Mouse (Mus musculus) thymus, adult 2 months (tissue): Measurements from ENCODE around the gene Itga2. TPM values are rescaled to one million over a fixed set of nuclear protein-coding genes. Genes with fewer than 3 reads are reported as not detected.

Experiments used
- DNase-seq: peaks from one replicate; pipeline ENCODE4 v3.0.0; 2021
- H3K27ac ChIP-seq: fragments of 200-500 bp; 2 replicates; pipeline ENCODE4 v1.5.1; 2012; ENCODE audit warnings: low read length, control low read depth; ENCODE audit not compliant: control insufficient read depth, insufficient read depth
- H3K27me3 ChIP-seq: fragments of 200-500 bp; 2 replicates; pipeline ENCODE4 v1.6.1; 2012; ENCODE audit warnings: mild to moderate bottlenecking, low read length, moderate library complexity, mixed read lengths; ENCODE audit not compliant: control insufficient read depth, insufficient read depth
- H3K36me3 ChIP-seq: fragments of 200-500 bp; 2 replicates; pipeline ENCODE4 v1.6.1; 2012; ENCODE audit warnings: mild to moderate bottlenecking, low read length, moderate library complexity; ENCODE audit not compliant: control insufficient read depth, insufficient read depth
- H3K4me1 ChIP-seq: fragments of 200-500 bp; replicated peaks from 2 replicates; pipeline ENCODE4 v1.6.1; 2012; ENCODE audit warnings: low read length; ENCODE audit not compliant: control insufficient read depth, insufficient read depth
- H3K4me3 ChIP-seq: fragments of 200-500 bp; 2 replicates; pipeline ENCODE4 v1.5.1; 2012; ENCODE audit warnings: mild to moderate bottlenecking, low read length, control low read depth, moderate library complexity; ENCODE audit not compliant: control insufficient read depth, insufficient read depth
- CTCF ChIP-seq: fragments of 200-500 bp; IDR thresholded peaks from 2 replicates; pipeline ENCODE4 v1.5.1; 2012; ENCODE audit warnings: mild to moderate bottlenecking, control low read depth, low read length, moderate library complexity, borderline replicate concordance; ENCODE audit not compliant: control insufficient read depth, poor library complexity, insufficient read depth; ENCODE audit errors: extremely low read depth
- POLR2A ChIP-seq: fragments of 200-500 bp; IDR thresholded peaks from 2 replicates; pipeline ENCODE4 v1.6.1; 2012; ENCODE audit warnings: mild to moderate bottlenecking, low read length, control low read depth, moderate library complexity; ENCODE audit not compliant: control insufficient read depth, poor library complexity, insufficient read depth; ENCODE audit errors: extremely low read depth
- WGBS: fragments of 180-500 bp; shearing (Covaris S2); methylation state at CpG from one replicate; pipeline ENCODE4 v1.1.7; 2018; 5-methylcytosine and 5-hydroxymethylcytosine counted together
- polyA plus RNA-seq: library from polyadenylated mRNA; depleted of rRNA; stranded (reverse); fragments of >200 nt; gene quantifications from 2 replicates; pipeline ENCODE4 v1.2.3, GENCODE M21; 2012

Gene Itga2
- polyA plus RNA-seq, 1 experiment, result 0.13 TPM

DNA sequence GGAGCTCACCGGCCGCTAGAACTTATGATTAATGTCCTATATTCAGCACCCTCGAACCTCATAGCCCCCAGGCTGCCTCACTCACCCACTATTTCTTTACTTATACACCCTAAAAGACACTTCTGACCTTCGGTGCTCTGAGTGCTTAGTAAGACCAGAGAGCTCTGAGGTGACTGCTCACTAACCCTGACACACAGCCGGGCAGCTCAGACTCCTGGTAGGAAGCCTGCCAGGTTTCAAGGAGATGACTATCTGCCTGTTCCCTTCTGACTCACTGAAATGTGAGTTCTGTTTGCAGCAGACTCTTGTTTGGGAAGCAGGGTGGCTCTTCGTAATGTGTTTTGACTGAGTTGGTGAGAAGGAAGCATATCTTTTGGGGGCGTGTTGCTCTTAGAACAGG is 1.6 kb upstream of the Itga2 start:
- TF ChIP-seq POLR2A (no peak), CTCF (no peak)
- H3K36me3 ChIP-seq, result no peaks in the 10 kb centered on the region
- H3K4me1 ChIP-seq, result peaks cover 9% of the 10 kb centered on the region
- H3K27ac ChIP-seq, result no peak overlapping the region
- no peak for DNase-seq
- H3K27me3 ChIP-seq, result no peaks in the 10 kb centered on the region
- WGBS, result 81% methylated on average over 7 of the region's 7 CpGs
- H3K4me3 ChIP-seq, result no peak overlapping the region

DNA sequence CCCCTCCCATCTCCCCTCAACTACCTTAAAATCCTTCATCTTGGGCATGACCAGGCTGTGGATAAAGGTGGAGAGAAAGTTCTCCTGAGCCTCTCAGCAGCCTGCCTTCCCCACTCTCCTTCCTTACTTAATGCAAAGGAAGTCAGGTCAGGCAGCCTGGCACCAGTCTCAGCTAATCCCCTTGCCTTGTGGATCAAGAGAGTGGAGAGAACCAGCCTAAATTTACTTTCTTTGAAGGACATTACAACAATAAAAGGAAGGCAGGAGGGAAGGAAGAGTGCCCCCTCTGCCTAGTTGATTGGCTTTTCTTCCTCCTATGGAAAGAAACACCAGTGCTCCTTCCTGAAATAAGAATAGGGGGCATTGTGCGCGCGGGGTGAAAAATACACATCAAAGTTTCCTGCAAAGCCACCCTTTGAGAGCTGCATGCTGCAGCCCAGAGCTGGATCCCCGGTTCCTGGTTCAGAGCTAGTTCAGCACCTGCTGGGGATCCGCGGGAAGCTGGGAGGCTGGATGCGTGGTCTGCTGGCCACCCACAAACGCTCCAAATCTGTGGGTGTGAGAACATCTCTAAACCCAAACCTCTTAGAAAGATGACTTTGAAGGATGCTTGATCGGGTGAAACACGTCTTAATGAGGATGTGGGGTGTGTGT is 777 bp downstream of the Itga2 start:
- Histone ChIP-seq H3K27me3 (no peaks in the 10 kb centered on the region), H3K4me1 (peaks cover 9% of the 10 kb centered on the region), H3K36me3 (no peaks in the 10 kb centered on the region), H3K4me3 (no peak overlapping the region), H3K27ac (no peak overlapping the region)
- WGBS, result 3% methylated on average over 10 of the region's 10 CpGs
- peak; percentile 2 for DNase-seq
- no peak for TF ChIP-seq CTCF
- TF ChIP-seq POLR2A, result no peak

DNA sequence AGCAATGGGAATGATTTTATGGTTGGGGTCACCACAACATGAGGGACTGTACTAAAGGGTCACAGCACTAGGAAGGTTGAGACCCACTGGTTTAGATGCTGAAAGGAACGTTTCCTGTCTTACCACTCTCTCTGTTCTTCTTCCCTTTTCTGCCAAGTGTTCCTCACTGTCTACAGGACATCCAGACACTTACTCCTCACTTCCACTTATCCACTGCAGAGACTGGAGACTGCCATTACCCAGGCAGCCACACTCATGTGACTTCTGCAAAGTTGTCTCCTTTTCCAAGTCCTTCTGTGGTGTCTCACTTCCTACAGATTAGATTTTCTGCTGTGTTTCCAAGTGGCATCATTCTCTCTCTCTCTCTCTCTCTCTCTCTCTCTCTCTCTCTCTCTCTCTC is 7.1 kb downstream of the Itga2 start:
- no peak overlapping the region for H3K4me3 ChIP-seq
- no peak for TF ChIP-seq POLR2A
- TF ChIP-seq CTCF, result no peak

DNA sequence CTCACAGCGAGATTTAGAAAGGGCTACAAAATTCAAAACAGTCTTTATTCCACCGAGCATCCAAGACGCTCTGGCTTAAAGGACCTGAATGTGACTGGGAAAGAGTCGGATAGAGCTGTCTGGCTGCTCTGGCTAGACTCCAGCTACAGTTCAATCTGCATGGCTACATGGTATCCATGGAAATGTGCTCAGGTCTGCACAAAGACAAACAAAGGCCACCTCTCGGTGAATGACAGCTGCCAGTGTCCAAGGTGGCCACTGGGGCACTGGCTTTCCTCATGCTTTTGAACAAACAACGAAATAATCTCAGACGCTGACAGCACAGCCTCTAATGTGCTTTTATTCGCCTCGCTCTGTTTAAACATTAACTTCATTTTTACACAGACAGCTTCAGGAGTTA is 8.6 kb downstream of the Itga2 start:
- WGBS, result 95% methylated on average over 9 of the region's 9 CpGs
- Histone ChIP-seq H3K27ac (no peak overlapping the region), H3K4me3 (no peak overlapping the region), H3K36me3 (no peaks in the 10 kb centered on the region), H3K4me1 (no peaks in the 10 kb centered on the region), H3K27me3 (no peaks in the 10 kb centered on the region)
- TF ChIP-seq POLR2A (no peak), CTCF (no peak)
- DNase-seq, result no peak

More for the DNA sequence above, 7.1 kb downstream of the Itga2 start:
- no peak for DNase-seq
- Histone ChIP-seq H3K27me3 (no peaks in the 10 kb centered on the region), H3K4me1 (no peaks in the 10 kb centered on the region), H3K36me3 (no peaks in the 10 kb centered on the region), H3K27ac (no peak overlapping the region)
- WGBS, result 50% methylated on average over 1 of the region's 1 CpGs

DNA sequence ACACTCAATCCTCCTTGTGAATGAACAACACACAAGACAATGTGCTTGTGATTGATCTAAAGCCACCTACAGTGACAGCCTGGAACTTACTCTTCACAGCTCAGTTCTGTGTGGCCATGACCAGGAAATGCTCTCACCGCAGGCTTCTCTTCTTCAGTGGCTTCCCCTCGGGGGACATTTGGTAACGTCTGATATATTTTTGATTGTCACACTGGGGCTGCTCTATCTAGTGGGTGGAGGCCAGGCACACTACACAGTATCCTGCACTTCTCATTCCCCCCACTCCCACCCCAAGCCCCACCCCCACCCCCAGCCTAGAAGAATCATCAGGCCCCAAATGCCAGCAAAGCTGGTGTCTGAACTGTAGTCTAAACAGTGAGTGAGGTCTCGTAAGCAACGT is 16.1 kb downstream of the Itga2 start:
- H3K4me1 ChIP-seq, result no peaks in the 10 kb centered on the region
- DNase-seq, result no peak

DNA sequence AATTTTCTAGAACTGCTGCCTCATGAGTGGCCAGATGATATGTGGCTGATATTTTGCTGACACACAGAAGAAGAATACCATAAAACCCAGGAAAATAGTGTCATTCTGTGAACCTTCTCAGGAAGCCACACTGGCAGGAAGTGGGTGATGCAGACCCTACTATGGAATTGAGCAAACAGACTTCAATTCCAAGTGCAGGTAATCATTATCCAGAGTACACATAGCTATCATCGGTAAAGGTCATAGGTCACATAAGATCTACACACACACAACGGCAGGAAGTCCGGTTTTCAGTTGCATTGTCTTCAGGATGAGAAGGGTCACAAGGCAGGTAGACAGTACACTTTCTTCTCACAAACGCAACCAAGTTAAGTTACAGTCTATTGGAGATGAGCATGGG is 16.9 kb downstream of the Itga2 start:
- no peak overlapping the region for H3K4me3 ChIP-seq
- WGBS, result 75% methylated on average over 4 of the region's 4 CpGs
- no peaks in the 10 kb centered on the region for H3K4me1 ChIP-seq
- H3K27ac ChIP-seq, result no peak overlapping the region
- TF ChIP-seq CTCF (no peak), POLR2A (no peak)
- DNase-seq, result no peak
- no peaks in the 10 kb centered on the region for H3K36me3 ChIP-seq
- no peaks in the 10 kb centered on the region for H3K27me3 ChIP-seq

More for the DNA sequence above, 16.1 kb downstream of the Itga2 start:
- no peak overlapping the region for H3K27ac ChIP-seq
- 26% methylated on average over 5 of the region's 5 CpGs for WGBS
- no peak for TF ChIP-seq POLR2A
- no peak for TF ChIP-seq CTCF
- no peaks in the 10 kb centered on the region for H3K27me3 ChIP-seq
- no peaks in the 10 kb centered on the region for H3K36me3 ChIP-seq
- no peak overlapping the region for H3K4me3 ChIP-seq

DNA sequence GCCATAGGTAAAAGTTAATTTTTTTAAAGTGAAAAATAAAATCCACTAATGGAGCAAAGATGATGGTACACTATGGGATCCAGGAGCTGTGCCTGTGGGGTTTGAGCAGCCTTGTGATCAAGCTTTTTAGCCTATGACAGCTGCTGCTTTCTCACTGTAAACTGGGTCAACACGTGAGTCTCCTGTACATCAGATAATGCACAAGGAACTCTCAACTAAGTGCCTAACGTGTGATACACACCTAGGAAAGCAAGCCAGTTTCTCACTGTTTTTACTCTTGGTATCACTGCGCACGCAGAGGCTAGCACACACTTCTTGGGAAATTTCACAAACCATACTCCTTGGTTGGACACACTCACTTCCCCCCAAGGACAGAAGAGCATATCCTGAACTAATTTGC is 17.3 kb downstream of the Itga2 start:
- 54% methylated on average over 4 of the region's 4 CpGs for WGBS
- Histone ChIP-seq H3K36me3 (no peaks in the 10 kb centered on the region), H3K27me3 (no peaks in the 10 kb centered on the region), H3K27ac (no peak overlapping the region), H3K4me3 (no peak overlapping the region), H3K4me1 (no peaks in the 10 kb centered on the region)
- TF ChIP-seq POLR2A, result no peak
- no peak for TF ChIP-seq CTCF
- DNase-seq, result no peak
